Mouse (Mus musculus) hindbrain, embryonic 14.5 days (tissue): ENCODE data around the gene Tmem97. TPM values are rescaled to one million over a fixed set of nuclear protein-coding genes. Genes with fewer than 3 reads are reported as not detected.
A peak's percentile ranks its signal among the peaks of the same experiment; 100 is the strongest.

ENCODE experiments used
- ATAC-seq: fragments of 200-750 bp; cut with Nextera tagmentation; 2 replicates; pipeline ENCODE4 v1.8.0; 2017; ENCODE audit warnings: moderate number of reproducible peaks, mild to moderate bottlenecking, moderate TSS enrichment, moderate library complexity; ENCODE audit not compliant: low FRiP score
- DNase-seq: peaks from one replicate; pipeline ENCODE4 v3.0.0-alpha.2; 2015; ENCODE audit warnings: low spot score
- H3K27ac ChIP-seq: fragments of 300-500 bp; sonication (generic); 2 replicates; pipeline ENCODE4 v1.5.1; 2014; ENCODE audit warnings: mild to moderate bottlenecking, moderate library complexity
- H3K27me3 ChIP-seq: fragments of 300-500 bp; sonication (generic); 2 replicates; pipeline ENCODE4 v1.6.1; 2014; ENCODE audit warnings: mild to moderate bottlenecking, low read length, mixed read lengths; ENCODE audit not compliant: control insufficient read depth, insufficient read depth
- H3K36me3 ChIP-seq: fragments of 300-500 bp; sonication (generic); replicated peaks from 2 replicates; pipeline ENCODE4 v1.6.1; 2014; ENCODE audit not compliant: control insufficient read depth, insufficient read depth
- H3K4me1 ChIP-seq: fragments of 300-500 bp; sonication (generic); replicated peaks from 2 replicates; pipeline ENCODE4 v1.6.1; 2014; ENCODE audit warnings: antibody characterized with exemption, low read length, mixed read lengths; ENCODE audit not compliant: control insufficient read depth, insufficient read depth
- H3K4me2 ChIP-seq: fragments of 300-500 bp; sonication (generic); replicated peaks from 2 replicates; pipeline ENCODE4 v1.6.1; 2014; ENCODE audit warnings: mild to moderate bottlenecking, moderate library complexity
- H3K4me3 ChIP-seq: fragments of 300-500 bp; sonication (generic); replicated peaks from 2 replicates; pipeline ENCODE4 v1.5.1; 2014; ENCODE audit warnings: mild to moderate bottlenecking, low read length
- H3K9ac ChIP-seq: fragments of 300-500 bp; sonication (generic); 2 replicates; pipeline ENCODE4 v1.6.1; 2014
- H3K9me3 ChIP-seq: fragments of 300-500 bp; sonication (generic); 2 replicates; pipeline ENCODE4 v1.6.1; 2016; ENCODE audit warnings: low read length; ENCODE audit not compliant: control insufficient read depth
- WGBS: fragments of 180-500 bp; shearing (Covaris S2); extraction: QIAGEN DNeasy Blood & Tissue Kit; methylation state at CpG from one replicate; pipeline ENCODE4 v1.1.7; 2014; 5-methylcytosine and 5-hydroxymethylcytosine counted together
- polyA plus RNA-seq: library from polyadenylated mRNA; unstranded; fragments of >200 nt; fragmentation: Nextera tagmentation; extraction: Ambion mirVana; gene quantifications from 2 replicates; pipeline ENCODE4 v1.2.1, GENCODE M21; 2014

The Tmem97 gene
- polyA plus RNA-seq, 1 experiment from 2014 or later, result 38.2 TPM

DNA sequence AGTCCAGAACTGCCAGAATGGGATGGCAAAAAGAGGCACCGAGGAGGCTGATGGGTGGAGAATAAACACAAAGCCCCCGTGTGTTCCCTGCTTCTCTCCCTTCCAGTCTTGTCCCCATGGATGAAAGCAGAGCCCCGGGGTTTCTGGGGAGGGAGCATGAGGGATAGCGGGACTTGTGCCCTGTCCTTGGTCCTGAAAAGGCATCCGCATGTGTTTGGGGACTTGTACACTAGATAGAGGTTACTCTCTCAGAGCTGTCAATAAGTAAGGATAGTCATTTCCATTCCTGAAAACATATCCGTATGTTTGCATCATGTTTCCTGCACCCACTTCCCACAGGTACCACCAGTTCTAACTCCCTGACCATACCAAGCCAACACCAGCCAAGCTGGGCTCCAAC, 54.7 kb downstream of the Tmem97 start:
- ATAC-seq, result no peak
- peaks cover 34% of the 10 kb centered on the region for H3K4me1 ChIP-seq
- WGBS, result 4% methylated on average over 6 of the region's 6 CpGs
- H3K4me3 ChIP-seq, result peak overlapping the region; percentile 79
- peak overlapping the region; percentile 79 for H3K4me2 ChIP-seq
- peak overlapping the region; percentile 85 for H3K9ac ChIP-seq
- no peaks in the 10 kb centered on the region for H3K9me3 ChIP-seq
- no peak for DNase-seq
- H3K27me3 ChIP-seq, result peaks cover 12% of the 10 kb centered on the region; the same call in 1 of the 2 replicates
- H3K27ac ChIP-seq, result no peak overlapping the region
- H3K36me3 ChIP-seq, result no peaks in the 10 kb centered on the region

Other genes with a start within 250 kb of the Tmem97 start
- gene Spag5, start 249.2 kb downstream of the Tmem97 start, polyA plus RNA-seq, result 5.6 and 9.2 TPM in 2 replicates
- gene Aldoc, start 227.8 kb downstream of the Tmem97 start, polyA plus RNA-seq, result 278 and 292 TPM in 2 replicates
- gene Pigs, start 222.4 kb downstream of the Tmem97 start, polyA plus RNA-seq, result 76.4 and 76.5 TPM in 2 replicates
- 82.6 and 95.8 TPM in 2 replicates for gene Unc119, start 207.3 kb downstream of the Tmem97 start, polyA plus RNA-seq
- gene Foxn1, start 164.2 kb downstream of the Tmem97 start, polyA plus RNA-seq, result not detected in 2 replicates
- gene Slc13a2, start 128.6 kb downstream of the Tmem97 start, polyA plus RNA-seq, result not detected in 2 replicates
- 25.2 and 25.5 TPM in 2 replicates for gene Slc46a1, start 85.1 kb downstream of the Tmem97 start, polyA plus RNA-seq
- 52.0 and 55.1 TPM in 2 replicates for gene Sarm1, start 53.0 kb downstream of the Tmem97 start, polyA plus RNA-seq
- gene Vtn, start 51.7 kb downstream of the Tmem97 start, polyA plus RNA-seq, result 178 and 201 TPM in 2 replicates
- 0.21 TPM in 1 of 2 replicates, not detected in the other for gene Sebox, start 47.3 kb downstream of the Tmem97 start, polyA plus RNA-seq
- 96.1 and 101 TPM in 2 replicates for gene Tmem199, start 38.6 kb downstream of the Tmem97 start, polyA plus RNA-seq
- gene Poldip2, start 38.6 kb downstream of the Tmem97 start, polyA plus RNA-seq, result 168 and 176 TPM in 2 replicates
- gene Tnfaip1, start 14.4 kb downstream of the Tmem97 start, polyA plus RNA-seq, result 59.2 and 64.0 TPM in 2 replicates
- 120 and 123 TPM in 2 replicates for gene Ift20, start 14.4 kb downstream of the Tmem97 start, polyA plus RNA-seq
- 27.4 and 29.3 TPM in 2 replicates for gene Nlk, start 146.6 kb upstream of the Tmem97 start, polyA plus RNA-seq
- gene Ccnq, start 201.0 kb upstream of the Tmem97 start, polyA plus RNA-seq, result 31.8 and 32.0 TPM in 2 replicates